Mouse (Mus musculus): ENCODE results near the gene Gm10188. TPM values are rescaled to one million over a fixed set of nuclear protein-coding genes. Genes with fewer than 3 reads are reported as not detected.
A peak's percentile ranks its signal among the peaks of the same experiment; 100 is the strongest.

The Gm10188 gene
- polyA plus RNA-seq, 1 experiment: not detected

DNA sequence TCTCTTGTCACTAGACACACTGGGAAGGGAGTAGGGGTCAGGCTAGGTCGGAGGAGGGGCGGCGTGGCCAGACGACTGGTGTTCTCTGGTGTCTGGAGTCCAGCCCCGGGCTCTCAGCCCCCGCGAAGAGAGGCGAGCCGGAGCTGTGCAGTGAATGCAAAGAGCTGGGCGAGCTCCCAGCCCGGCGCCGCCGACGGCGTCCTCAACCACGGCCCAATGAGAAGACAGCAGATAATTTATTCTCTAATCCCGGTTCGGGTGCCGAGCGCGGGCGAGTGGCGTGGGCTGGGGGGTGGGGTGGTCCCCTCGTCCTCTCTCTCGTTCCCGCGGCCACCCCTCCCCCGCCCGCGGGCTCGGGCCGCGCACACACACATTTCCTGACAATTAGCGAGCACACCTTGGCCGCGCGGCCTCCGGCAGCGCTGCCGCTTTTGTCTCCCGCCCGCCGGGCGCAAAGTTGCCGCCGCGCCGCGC, 39.5 kb downstream of the Gm10188 start:
- TF ChIP-seq FLI1 (IDR thresholded peaks at IDR 0.05; ENCODE audit: low read length): no peak
- no peak for TF ChIP-seq GATA1 (IDR thresholded peaks at IDR 0.05; ENCODE audit: borderline replicate concordance, low read length)
- peak overlapping the region; percentile 33 for H3K4me3 ChIP-seq (replicated peaks)
- H3K4me1 ChIP-seq: peaks cover 17% of the 10 kb centered on the region
- peaks cover 95% of the 10 kb centered on the region for H3K27me3 ChIP-seq (replicated peaks)
- no peaks in the 10 kb centered on the region for H3K9me3 ChIP-seq
- no peaks in the 10 kb centered on the region for H3K36me3 ChIP-seq (replicated peaks; ENCODE audit: low read length)

DNA sequence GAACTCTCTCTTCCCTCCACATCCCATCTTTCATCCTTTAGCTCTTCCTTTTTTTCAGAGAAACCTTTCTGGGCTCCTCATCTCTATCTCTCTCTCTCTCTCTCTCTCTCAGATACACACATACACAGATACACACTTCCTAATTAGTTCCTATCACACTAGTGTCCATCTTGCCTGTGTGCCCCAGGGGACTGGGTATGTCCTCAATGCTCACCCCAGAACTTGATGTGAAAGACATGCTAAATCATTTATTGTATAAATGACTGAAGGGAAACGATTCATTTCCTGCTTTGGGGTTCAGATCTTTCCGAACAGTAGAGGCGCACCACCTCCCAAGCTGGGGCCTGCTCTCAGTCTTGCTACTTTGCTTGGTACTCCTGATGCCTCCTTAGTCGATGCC, 40.3 kb downstream of the Gm10188 start:
- peaks cover 91% of the 10 kb centered on the region for H3K27me3 ChIP-seq (replicated peaks)
- H3K36me3 ChIP-seq (replicated peaks; ENCODE audit: low read length): no peaks in the 10 kb centered on the region
- peaks cover 17% of the 10 kb centered on the region for H3K4me1 ChIP-seq
- H3K4me3 ChIP-seq (replicated peaks): no peak overlapping the region
- TF ChIP-seq GATA1 (IDR thresholded peaks at IDR 0.05; ENCODE audit: borderline replicate concordance, low read length) (no peak), FLI1 (IDR thresholded peaks at IDR 0.05; ENCODE audit: low read length) (no peak)
- H3K9me3 ChIP-seq: no peaks in the 10 kb centered on the region

DNA sequence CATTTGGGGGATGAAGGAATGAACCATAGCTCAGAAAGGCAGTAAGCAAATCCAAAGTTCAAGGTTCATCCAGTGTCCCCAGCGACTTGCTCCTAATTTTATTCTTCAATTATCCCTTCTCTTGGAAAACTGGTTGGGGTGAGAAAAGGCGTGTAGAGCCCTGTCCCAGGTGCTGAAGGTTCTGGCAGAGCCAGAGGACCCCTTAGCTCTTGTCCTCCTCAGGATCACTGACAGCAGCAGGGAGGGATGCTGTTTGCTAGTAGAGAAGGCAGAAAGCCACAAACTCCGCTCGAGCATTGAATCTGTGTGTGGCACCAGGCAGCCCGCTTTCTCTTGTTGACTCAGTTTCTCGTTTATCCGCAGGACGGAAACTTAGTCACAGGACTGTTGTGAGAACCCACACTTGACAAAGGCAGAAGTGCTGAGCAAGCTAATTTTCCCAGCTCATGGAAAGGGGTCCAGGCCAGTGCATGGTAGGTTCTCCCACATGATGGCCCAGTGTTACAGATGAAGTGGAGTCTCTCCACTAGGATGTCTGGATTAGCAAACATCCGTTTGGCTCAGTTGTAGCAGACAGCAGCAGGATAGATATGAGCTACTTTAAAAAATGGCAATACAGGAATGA, 41.0 kb downstream of the Gm10188 start:
- TF ChIP-seq GATA1 (IDR thresholded peaks at IDR 0.05; ENCODE audit: borderline replicate concordance, low read length) (no peak), FLI1 (IDR thresholded peaks at IDR 0.05; ENCODE audit: low read length) (no peak)
- peaks cover 90% of the 10 kb centered on the region for H3K27me3 ChIP-seq (replicated peaks)
- no peaks in the 10 kb centered on the region for H3K9me3 ChIP-seq
- H3K36me3 ChIP-seq (replicated peaks; ENCODE audit: low read length): no peaks in the 10 kb centered on the region
- H3K4me3 ChIP-seq (replicated peaks): no peak overlapping the region
- peaks cover 17% of the 10 kb centered on the region for H3K4me1 ChIP-seq

DNA sequence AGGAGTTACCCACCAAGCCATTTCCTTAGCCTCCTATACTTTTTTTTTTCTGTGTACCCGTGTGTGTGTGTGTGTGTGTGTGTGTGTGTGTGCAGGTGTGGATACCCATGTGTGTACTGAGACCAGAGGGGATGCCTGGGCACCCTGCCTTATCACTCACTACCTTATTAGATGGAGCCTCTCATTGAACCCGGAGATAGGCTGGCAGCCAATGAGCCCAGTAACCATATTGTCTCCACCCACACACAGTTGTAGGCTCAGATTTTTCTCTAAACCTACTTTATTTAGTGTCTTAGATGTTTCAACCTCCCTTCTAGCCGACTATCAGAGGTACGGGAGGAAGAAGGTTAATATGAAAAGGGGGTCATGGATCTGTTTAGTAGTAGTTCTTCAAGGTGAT, 43.3 kb downstream of the Gm10188 start:
- Histone ChIP-seq H3K4me3 (replicated peaks) (no peak overlapping the region), H3K9me3 (no peaks in the 10 kb centered on the region), H3K36me3 (replicated peaks; ENCODE audit: low read length) (no peaks in the 10 kb centered on the region), H3K4me1 (peaks cover 17% of the 10 kb centered on the region), H3K27me3 (replicated peaks) (peaks cover 82% of the 10 kb centered on the region)
- TF ChIP-seq GATA1 (IDR thresholded peaks at IDR 0.05; ENCODE audit: borderline replicate concordance, low read length): no peak
- TF ChIP-seq FLI1 (IDR thresholded peaks at IDR 0.05; ENCODE audit: low read length): no peak

Other genes with a start within 250 kb of the Gm10188 start
- gene Elk4, start 222.2 kb downstream of the Gm10188 start, polyA plus RNA-seq (2012; ENCODE audit: insufficient read depth, low replicate concordance): 1.6 and 2.2 TPM in 2 replicates
- gene Mfsd4a, start 161.7 kb downstream of the Gm10188 start, polyA plus RNA-seq (2012; ENCODE audit: insufficient read depth, low replicate concordance): not detected in 2 replicates
- gene Cdk18, start 90.1 kb downstream of the Gm10188 start, polyA plus RNA-seq (2012; ENCODE audit: insufficient read depth, low replicate concordance): 4.2 and 28.8 TPM in 2 replicates
- 2.3 TPM in 1 of 2 replicates, not detected in the other for gene Lemd1, start 38.3 kb downstream of the Gm10188 start, polyA plus RNA-seq (2012; ENCODE audit: insufficient read depth, low replicate concordance)
- gene AC124108.1, start 38.3 kb downstream of the Gm10188 start, polyA plus RNA-seq (2012; ENCODE audit: insufficient read depth, low replicate concordance): not detected in 2 replicates
- gene Klhdc8a, start 68.9 kb upstream of the Gm10188 start, polyA plus RNA-seq (2012; ENCODE audit: insufficient read depth, low replicate concordance): not detected in 2 replicates
- gene Nuak2, start 86.4 kb upstream of the Gm10188 start, polyA plus RNA-seq (2012; ENCODE audit: insufficient read depth, low replicate concordance): 1.3 and 1.7 TPM in 2 replicates
- gene Tmcc2, start 161.5 kb upstream of the Gm10188 start, polyA plus RNA-seq (2012; ENCODE audit: insufficient read depth, low replicate concordance): 26.7 and 30.0 TPM in 2 replicates
- 0.19 and 0.83 TPM in 2 replicates for gene Dstyk, start 187.8 kb upstream of the Gm10188 start, polyA plus RNA-seq (2012; ENCODE audit: insufficient read depth, low replicate concordance)
- gene Rbbp5, start 247.6 kb upstream of the Gm10188 start, polyA plus RNA-seq (2012; ENCODE audit: insufficient read depth, low replicate concordance): 3.3 TPM in 1 of 2 replicates, not detected in the other

Data from megakaryocyte, embryonic 14.5 days (primary cell).